Mouse (Mus musculus) erythroblast, embryonic 14.5 days (primary cell): ENCODE data around the gene Slc17a2. TPM values are rescaled to one million over a fixed set of nuclear protein-coding genes. Genes with fewer than 3 reads are reported as not detected.

ENCODE experiments used
- H3K27me3 ChIP-seq: 2 replicates; pipeline ENCODE4 v1.6.1; 2012; ENCODE audit warnings: inconsistent platforms; ENCODE audit not compliant: control insufficient read depth
- H3K36me3 ChIP-seq: 2 replicates; pipeline ENCODE4 v1.6.1; 2012; ENCODE audit warnings: mild to moderate bottlenecking, inconsistent platforms; ENCODE audit not compliant: control insufficient read depth
- H3K4me1 ChIP-seq: 2 replicates; pipeline ENCODE4 v1.6.1; 2012; ENCODE audit warnings: inconsistent platforms; ENCODE audit not compliant: control insufficient read depth
- H3K4me3 ChIP-seq: replicated peaks from 2 replicates; pipeline ENCODE3; 2012; ENCODE audit warnings: moderate library complexity, mild to moderate bottlenecking, inconsistent platforms
- H3K9me3 ChIP-seq: 2 replicates; pipeline ENCODE4 v1.6.1; 2012; ENCODE audit warnings: low read length, inconsistent platforms, mixed read lengths; ENCODE audit not compliant: control insufficient read depth
- GATA1 ChIP-seq: IDR thresholded peaks from 2 replicates; pipeline ENCODE4 v1.6.1; 2012; ENCODE audit warnings: low read length, inconsistent platforms, mixed read lengths
- TAL1 ChIP-seq: IDR thresholded peaks from 3 replicates; pipeline ENCODE4 v1.6.1; 2012; ENCODE audit warnings: low read length, inconsistent platforms, mixed read lengths
- polyA plus RNA-seq: library from polyadenylated mRNA; stranded (reverse); fragments of >175 nt; gene quantifications from 2 replicates; pipeline ENCODE4 v1.2.3, GENCODE M21; 2012

Gene Slc17a2
- polyA plus RNA-seq: not detected in 2 replicates

- no peak within 1 kb of the TSS for H3K4me3 ChIP-seq
- no peaks in the 10 kb centered on the region for H3K9me3 ChIP-seq
- no peaks in the 10 kb centered on the region for H3K4me1 ChIP-seq
- no peaks in the 10 kb centered on the region for H3K27me3 ChIP-seq
- H3K36me3 ChIP-seq: no peaks in the 10 kb centered on the region
- no peak for TF ChIP-seq GATA1
- no peak for TF ChIP-seq TAL1
These were observed at the start of gene Slc17a2 for GRCm38 (mm10) chr13:23806422-23807052. Gene Slc17a2, plus strand, starts transcription at chr13:23806993.

- H3K36me3 ChIP-seq: peaks cover 2% of the 10 kb centered on the region
- TF ChIP-seq GATA1 (no peak), TAL1 (no peak)
- no peaks in the 10 kb centered on the region for H3K27me3 ChIP-seq
- H3K4me1 ChIP-seq: peaks cover 73% of the 10 kb centered on the region
- H3K9me3 ChIP-seq: no peaks in the 10 kb centered on the region
- H3K4me3 ChIP-seq: peak overlapping the region; percentile 63
These were observed 49.5 kb upstream of the Slc17a2 start for GRCm38 (mm10) chr13:23757211-23757773.

- Histone ChIP-seq H3K4me3 (peak overlapping the region; percentile 63), H3K27me3 (no peaks in the 10 kb centered on the region), H3K9me3 (no peaks in the 10 kb centered on the region), H3K4me1 (peaks cover 79% of the 10 kb centered on the region), H3K36me3 (peaks cover 2% of the 10 kb centered on the region)
- TF ChIP-seq GATA1 (no peak), TAL1 (no peak)
These were observed 48.9 kb upstream of the Slc17a2 start for GRCm38 (mm10) chr13:23757921-23758320.

GRCm38 (mm10) chr13:23759251-23759771 is 47.5 kb upstream of the Slc17a2 start:
- Histone ChIP-seq H3K27me3 (no peaks in the 10 kb centered on the region), H3K9me3 (no peaks in the 10 kb centered on the region), H3K4me1 (peaks cover 84% of the 10 kb centered on the region), H3K4me3 (peak overlapping the region; percentile 64), H3K36me3 (peaks cover 2% of the 10 kb centered on the region)
- no peak for TF ChIP-seq GATA1
- TF ChIP-seq TAL1: no peak

GRCm38 (mm10) chr13:23759916-23760239 is 46.9 kb upstream of the Slc17a2 start:
- no peak for TF ChIP-seq TAL1
- TF ChIP-seq GATA1: no peak
- Histone ChIP-seq H3K9me3 (no peaks in the 10 kb centered on the region), H3K4me1 (peaks cover 89% of the 10 kb centered on the region)

GRCm38 (mm10) chr13:23760240-23760971 is 46.4 kb upstream of the Slc17a2 start:
- Histone ChIP-seq H3K27me3 (no peaks in the 10 kb centered on the region), H3K36me3 (peaks cover 2% of the 10 kb centered on the region; the same call in 1 of the 2 replicates), H3K4me1 (peaks cover 87% of the 10 kb centered on the region), H3K4me3 (peak overlapping the region; percentile 64), H3K9me3 (no peaks in the 10 kb centered on the region)
- TF ChIP-seq TAL1 (no peak), GATA1 (no peak)

More at GRCm38 (mm10) chr13:23759916-23760239, 46.9 kb upstream of the Slc17a2 start:
- Histone ChIP-seq H3K4me3 (peak overlapping the region; percentile 64), H3K27me3 (no peaks in the 10 kb centered on the region), H3K36me3 (peaks cover 2% of the 10 kb centered on the region)

GRCm38 (mm10) chr13:23760972-23761864 is 45.6 kb upstream of the Slc17a2 start, which contains the start of gene Hist1h4a:
Gene Hist1h4a, minus strand, starts transcription at chr13:23761230.
- peak; percentile 81 for TF ChIP-seq GATA1
- no peak for TF ChIP-seq TAL1
- Histone ChIP-seq H3K4me1 (peaks cover 85% of the 10 kb centered on the region), H3K4me3 (peak within 1 kb of the TSS; percentile 67), H3K9me3 (no peaks in the 10 kb centered on the region), H3K36me3 (peaks cover 2% of the 10 kb centered on the region; the same call in 1 of the 2 replicates), H3K27me3 (no peaks in the 10 kb centered on the region)
